Mouse (Mus musculus) E14TG2a.4 (cell line): ENCODE data around the gene Nme6.

Source experiments
- CTCF ChIP-seq: conservative IDR thresholded peaks from 2 replicates; pipeline ENCODE4 v1.5.1; 2014; ENCODE audit warnings: low read length
- POU5F1 ChIP-seq: IDR thresholded peaks from 2 replicates; pipeline ENCODE4 v1.6.1; 2014; ENCODE audit warnings: low read length, borderline replicate concordance

- TF ChIP-seq CTCF (no peak), POU5F1 (no peak)
Measured at GRCm38 (mm10) chr9:109855947-109856346, 23.4 kb downstream of the Nme6 start.
